ENCODE assay signal across 10 mouse cellular contexts in genomic region chr8:114774415-114774775, GRCm38 (mm10).
DNase-seq lines count a peak whose midpoint lies in the region; ATAC-seq and TF ChIP-seq lines count a peak whose summit lies in the region.
"Had no signal": no experiment of that assay in that cellular context is flagged by ENCODE, and none has a peak within 500 bp of the region (broad histone marks: within the 10 kb centered on the region; RNA-seq: fewer than 3 reads in every experiment).

No protein-coding gene starts in this region.

- TF ChIP-seq POLR2A in kidney, adult 2 months (IDR thresholded peaks at IDR 0.05; ENCODE audit: low read depth, low read length) = no peak

- H3K36me3 ChIP-seq in kidney, embryonic 15.5 days = no peaks in the 10 kb centered on the region
- no peaks in the 10 kb centered on the region for H3K36me3 ChIP-seq in kidney, adult 2 months (ENCODE audit: control insufficient read depth, insufficient read depth, low read length)
- H3K36me3 ChIP-seq in embryonic facial prominence, embryonic 13.5 days = no peaks in the 10 kb centered on the region
- no peaks in the 10 kb centered on the region for H3K36me3 ChIP-seq in forebrain, postnatal 0 days (ENCODE audit: insufficient read depth)

- 49% methylated on average over 6 of the region's 6 CpGs for WGBS in kidney, embryonic 15.5 days
- 43% methylated on average over 6 of the region's 6 CpGs for WGBS in kidney, adult 2 months
- WGBS in embryonic facial prominence, embryonic 13.5 days = 71% methylated on average over 6 of the region's 6 CpGs
- WGBS in forebrain, postnatal 0 days = 56% methylated on average over 6 of the region's 6 CpGs

- H3K27me3 ChIP-seq in kidney, embryonic 15.5 days = peaks cover 4% of the 10 kb centered on the region
- no peaks in the 10 kb centered on the region for H3K27me3 ChIP-seq in kidney, adult 2 months (replicated peaks; ENCODE audit: control insufficient read depth, insufficient read depth, low read length)
- H3K27me3 ChIP-seq in embryonic facial prominence, embryonic 13.5 days = peaks cover 3% of the 10 kb centered on the region; the same call in 1 of the 2 replicates
- no peaks in the 10 kb centered on the region; the same call in 1 of the 2 replicates for H3K27me3 ChIP-seq in forebrain, postnatal 0 days (ENCODE audit: insufficient read depth, low read length)

- H3K9me3 ChIP-seq in kidney, embryonic 15.5 days (replicated peaks) = no peaks in the 10 kb centered on the region
- H3K9me3 ChIP-seq in embryonic facial prominence, embryonic 13.5 days = no peaks in the 10 kb centered on the region
- no peaks in the 10 kb centered on the region for H3K9me3 ChIP-seq in forebrain, postnatal 0 days (ENCODE audit: low read length)

- ATAC-seq in kidney, embryonic 15.5 days (replicated peaks; ENCODE audit: low FRiP score) = no peak; the same call in 1 of the 2 replicates
- no peak for ATAC-seq in embryonic facial prominence, embryonic 13.5 days (ENCODE audit: insufficient number of reproducible peaks, insufficient read depth, low FRiP score, low TSS enrichment, low read depth)
- no peak for ATAC-seq in forebrain, postnatal 0 days
- ATAC-seq: CD4-positive, CD25-positive, alpha-beta regulatory T cell, adult 4 months; inflammation-experienced regulatory T-cells, adult 6 months had no signal

- 0 out of 2 replicates have a peak overlapping the region, but pooled peaks have one; percentile 7 for H3K4me2 ChIP-seq in kidney, embryonic 15.5 days
- H3K4me2 ChIP-seq in embryonic facial prominence, embryonic 13.5 days = peak overlapping the region; percentile 30; the same call in 1 of the 2 replicates
- H3K4me2 ChIP-seq in forebrain, postnatal 0 days (ENCODE audit: low read depth) = peak overlapping the region; percentile 27; the same call in 1 of the 2 replicates

- no peak overlapping the region for H3K9ac ChIP-seq in kidney, embryonic 15.5 days
- no peak overlapping the region for H3K9ac ChIP-seq in embryonic facial prominence, embryonic 13.5 days
- H3K9ac ChIP-seq in forebrain, postnatal 0 days = no peak overlapping the region
- H3K9ac ChIP-seq: liver, embryonic 14.5 days had no signal

- peaks cover 48% of the 10 kb centered on the region for H3K4me1 ChIP-seq in kidney, embryonic 15.5 days
- H3K4me1 ChIP-seq in kidney, adult 2 months (ENCODE audit: control insufficient read depth, insufficient read depth, low read length) = peaks cover 8% of the 10 kb centered on the region
- H3K4me1 ChIP-seq in embryonic facial prominence, embryonic 13.5 days = peaks cover 30% of the 10 kb centered on the region
- H3K4me1 ChIP-seq in forebrain, postnatal 0 days (ENCODE audit: insufficient read depth) = 0 out of 2 replicates have a peak, but pooled peaks cover 3% of the 10 kb centered on the region

- H3K27ac ChIP-seq in kidney, embryonic 15.5 days = peak overlapping the region; percentile 54; the same call in 1 of the 2 replicates
- H3K27ac ChIP-seq in kidney, adult 2 months (ENCODE audit: insufficient read depth, low read depth, low read length) = no peak overlapping the region
- H3K27ac ChIP-seq in embryonic facial prominence, embryonic 13.5 days = no peak overlapping the region
- no peak overlapping the region for H3K27ac ChIP-seq in forebrain, postnatal 0 days (ENCODE audit: low read depth, low read length)
- H3K27ac ChIP-seq: liver, embryonic 14.5 days had no signal

- peak; percentile 89 for DNase-seq in heart, adult 11 months
- DNase-seq in heart, adult 9 months (ENCODE audit: low spot score in 2 of 2) = no peak
- no peak for DNase-seq in kidney, adult 2 months
- no peak for DNase-seq in forebrain, postnatal 0 days
- no peak for DNase-seq in right cerebral cortex, postnatal 14 days

- H3K4me3 ChIP-seq in kidney, embryonic 15.5 days (replicated peaks) = no peak overlapping the region
- H3K4me3 ChIP-seq in kidney, adult 2 months (ENCODE audit: insufficient read depth, low read depth, low read length) = no peak overlapping the region
- no peak overlapping the region for H3K4me3 ChIP-seq in embryonic facial prominence, embryonic 13.5 days
- H3K4me3 ChIP-seq in forebrain, postnatal 0 days (ENCODE audit: low read depth, low read length) = no peak overlapping the region

- no peak for TF ChIP-seq CTCF in kidney, adult 2 months (conservative IDR thresholded peaks at IDR 0.05; ENCODE audit: insufficient read depth, insufficient read length, low read depth, low read length)
- no peak for TF ChIP-seq CTCF in forebrain, postnatal 0 days (IDR thresholded peaks at IDR 0.05; ENCODE audit: low read depth)
